Mouse (Mus musculus) spleen, adult 2 months (tissue): ENCODE results near the gene Nlrc5. TPM values are rescaled to one million over a fixed set of nuclear protein-coding genes. Genes with fewer than 3 reads are reported as not detected.

ENCODE experiments used
- DNase-seq, 2 experiments: peaks; one replicate each; pipeline versions ENCODE4 v3.0.0 to v3.0.0-alpha.2; 2012 to 2021; ENCODE audit warnings: low spot score in 2 of 2, low read depth in 1 of 2
- H3K27ac ChIP-seq: fragments of 200-500 bp; 2 replicates; pipeline ENCODE4 v1.5.1; 2012; ENCODE audit warnings: low read length, inconsistent platforms; ENCODE audit not compliant: insufficient read depth
- H3K27me3 ChIP-seq: fragments of 200-500 bp; 2 replicates; pipeline ENCODE4 v1.6.1; 2012; ENCODE audit warnings: mild to moderate bottlenecking, moderate library complexity, low read length, inconsistent platforms; ENCODE audit not compliant: control insufficient read depth, insufficient read depth
- H3K36me3 ChIP-seq: fragments of 200-500 bp; 2 replicates; pipeline ENCODE4 v1.6.1; 2012; ENCODE audit warnings: mild to moderate bottlenecking, low read length, inconsistent platforms; ENCODE audit not compliant: control insufficient read depth, insufficient read depth
- H3K4me1 ChIP-seq: fragments of 200-500 bp; 2 replicates; pipeline ENCODE4 v1.6.1; 2011; ENCODE audit warnings: inconsistent platforms; ENCODE audit not compliant: control insufficient read depth, insufficient read depth, insufficient read length
- H3K4me3 ChIP-seq: fragments of 200-500 bp; 2 replicates; pipeline ENCODE4 v1.5.1; 2011; ENCODE audit warnings: mild to moderate bottlenecking, inconsistent platforms; ENCODE audit not compliant: insufficient read depth, insufficient read length; ENCODE audit errors: extremely low read depth
- CTCF ChIP-seq: fragments of 200-500 bp; IDR thresholded peaks from 2 replicates; pipeline ENCODE4 v1.5.1; 2011; ENCODE audit warnings: mild to moderate bottlenecking, inconsistent platforms; ENCODE audit not compliant: insufficient read depth, insufficient read length, insufficient replicate concordance; ENCODE audit errors: extremely low read depth
- POLR2A ChIP-seq: fragments of 200-500 bp; IDR thresholded peaks from 2 replicates; pipeline ENCODE4 v1.6.1; 2011; ENCODE audit warnings: low read depth, low read length, inconsistent platforms
- WGBS: fragments of 180-500 bp; shearing (Covaris S2); methylation state at CpG from one replicate; pipeline ENCODE4 v1.1.7; 2018; 5-methylcytosine and 5-hydroxymethylcytosine counted together
- polyA plus RNA-seq: library from polyadenylated mRNA; depleted of rRNA; stranded (reverse); fragments of >200 nt; gene quantifications from 2 replicates; pipeline ENCODE4 v1.2.3, GENCODE M21; 2012

Gene Nlrc5
- polyA plus RNA-seq, 1 experiment: 47.3 TPM

GRCm38 (mm10) chr8:94473431-94473830 is 39.3 kb downstream of the Nlrc5 start:
- TF ChIP-seq CTCF: no peak
- TF ChIP-seq POLR2A: no peak
- H3K36me3 ChIP-seq: peaks cover 35% of the 10 kb centered on the region

GRCm38 (mm10) chr8:94475786-94476185 is 41.6 kb downstream of the Nlrc5 start:
- no peaks in the 10 kb centered on the region for H3K4me1 ChIP-seq
- 88% methylated on average over 8 of the region's 8 CpGs for WGBS
- no peak overlapping the region for H3K4me3 ChIP-seq
- H3K27ac ChIP-seq: no peak overlapping the region
- no peak for DNase-seq
- TF ChIP-seq CTCF (no peak), POLR2A (no peak)
- peaks cover 31% of the 10 kb centered on the region for H3K36me3 ChIP-seq
- H3K27me3 ChIP-seq: no peaks in the 10 kb centered on the region

More at GRCm38 (mm10) chr8:94473431-94473830, 39.3 kb downstream of the Nlrc5 start:
- no peaks in the 10 kb centered on the region for H3K4me1 ChIP-seq
- H3K4me3 ChIP-seq: no peak overlapping the region
- H3K27me3 ChIP-seq: no peaks in the 10 kb centered on the region
- 92% methylated on average over 21 of the region's 21 CpGs for WGBS
- DNase-seq: no peak
- H3K27ac ChIP-seq: no peak overlapping the region

- Histone ChIP-seq H3K36me3 (peaks cover 28% of the 10 kb centered on the region), H3K27ac (no peak overlapping the region), H3K4me1 (no peaks in the 10 kb centered on the region), H3K27me3 (no peaks in the 10 kb centered on the region), H3K4me3 (no peak overlapping the region)
- DNase-seq: no peak
- TF ChIP-seq CTCF (no peak), POLR2A (no peak)
- WGBS: 94% methylated on average over 7 of the region's 7 CpGs
Observed at GRCm38 (mm10) chr8:94476846-94477245, 42.7 kb downstream of the Nlrc5 start.

GRCm38 (mm10) chr8:94482051-94482450 is 47.9 kb downstream of the Nlrc5 start:
- no peaks in the 10 kb centered on the region for H3K4me1 ChIP-seq
- H3K27me3 ChIP-seq: no peaks in the 10 kb centered on the region
- no peak overlapping the region for H3K27ac ChIP-seq
- H3K36me3 ChIP-seq: peaks cover 4% of the 10 kb centered on the region; the same call in 1 of the 2 replicates
- TF ChIP-seq POLR2A (no peak), CTCF (no peak)
- no peak overlapping the region for H3K4me3 ChIP-seq
- 50% methylated on average over 6 of the region's 6 CpGs for WGBS
- no peak for DNase-seq

- DNase-seq: no peak
- Histone ChIP-seq H3K27me3 (no peaks in the 10 kb centered on the region), H3K27ac (no peak overlapping the region), H3K36me3 (peaks cover 5% of the 10 kb centered on the region; the same call in 1 of the 2 replicates), H3K4me1 (no peaks in the 10 kb centered on the region), H3K4me3 (no peak overlapping the region)
- WGBS: 38% methylated on average over 3 of the region's 3 CpGs
- no peak for TF ChIP-seq CTCF
- no peak for TF ChIP-seq POLR2A
Observed at GRCm38 (mm10) chr8:94485288-94485687, 51.1 kb downstream of the Nlrc5 start.

- Histone ChIP-seq H3K4me1 (no peaks in the 10 kb centered on the region), H3K27me3 (no peaks in the 10 kb centered on the region), H3K4me3 (peak overlapping the region; percentile 16; the same call in 1 of the 2 replicates), H3K36me3 (peaks cover 7% of the 10 kb centered on the region; the same call in 1 of the 2 replicates), H3K27ac (no peak overlapping the region; the same call in 1 of the 2 replicates)
- no peak for TF ChIP-seq POLR2A
- peak; percentile 26; the same call in 1 of the 2 replicates for TF ChIP-seq CTCF
- 32% methylated on average over 2 of the region's 2 CpGs for WGBS
- DNase-seq: peak; percentile 22 to 42
Observed at GRCm38 (mm10) chr8:94485882-94486281, 51.7 kb downstream of the Nlrc5 start.

GRCm38 (mm10) chr8:94488016-94488415 is 53.9 kb downstream of the Nlrc5 start:
- Histone ChIP-seq H3K27ac (no peak overlapping the region), H3K4me1 (no peaks in the 10 kb centered on the region), H3K27me3 (no peaks in the 10 kb centered on the region), H3K36me3 (peaks cover 12% of the 10 kb centered on the region; the same call in 1 of the 2 replicates), H3K4me3 (no peak overlapping the region)
- TF ChIP-seq CTCF (no peak), POLR2A (no peak)
- no peak for DNase-seq
- 92% methylated on average over 2 of the region's 2 CpGs for WGBS
